Mouse (Mus musculus): ENCODE results near the gene Cacna2d3. TPM values are rescaled to one million over a fixed set of nuclear protein-coding genes. Genes with fewer than 3 reads are reported as not detected.

Cacna2d3 gene
- total RNA-seq, 2 experiments from 2014 or later, result 0.56 to 1.4 TPM

GRCm38 (mm10) chr14:29438251-29438650, 283.4 kb downstream of the Cacna2d3 start:
- no peak for TF ChIP-seq CTCF (IDR thresholded peaks at IDR 0.05)
- DNase-seq, result no peak
- H3K27ac ChIP-seq, result no peak overlapping the region
- H3K4me3 ChIP-seq, result no peak overlapping the region
- intact Hi-C loops (cut with DNase I), result no loop called here

GRCm38 (mm10) chr14:29435203-29435602, 286.5 kb downstream of the Cacna2d3 start:
- intact Hi-C loops (cut with DNase I), result no loop called here

GRCm38 (mm10) chr14:29433716-29434115, 287.9 kb downstream of the Cacna2d3 start:
- H3K27ac ChIP-seq, result no peak overlapping the region
- TF ChIP-seq CTCF (IDR thresholded peaks at IDR 0.05), result no peak
- no peak for DNase-seq
- intact Hi-C loops (cut with DNase I), result no loop called here
- no peak overlapping the region for H3K4me3 ChIP-seq

More at GRCm38 (mm10) chr14:29435203-29435602, 286.5 kb downstream of the Cacna2d3 start:
- no peak for DNase-seq
- no peak overlapping the region for H3K4me3 ChIP-seq
- no peak overlapping the region for H3K27ac ChIP-seq
- no peak for TF ChIP-seq CTCF (IDR thresholded peaks at IDR 0.05)

GRCm38 (mm10) chr14:29433076-29433714, 288.5 kb downstream of the Cacna2d3 start:
- intact Hi-C loops (cut with DNase I), result no loop called here
- Histone ChIP-seq H3K27ac (no peak overlapping the region), H3K4me3 (no peak overlapping the region)
- no peak for TF ChIP-seq CTCF (IDR thresholded peaks at IDR 0.05)
- DNase-seq, result no peak

- no peak overlapping the region for H3K4me3 ChIP-seq
- intact Hi-C loops (cut with DNase I), result no loop called here
- no peak for TF ChIP-seq CTCF (IDR thresholded peaks at IDR 0.05)
- DNase-seq, result no peak
- H3K27ac ChIP-seq, result no peak overlapping the region
Observed at GRCm38 (mm10) chr14:29429788-29430187, 291.9 kb downstream of the Cacna2d3 start.

GRCm38 (mm10) chr14:29425666-29426065, 296.0 kb downstream of the Cacna2d3 start:
- H3K27ac ChIP-seq, result no peak overlapping the region
- no peak overlapping the region for H3K4me3 ChIP-seq
- intact Hi-C loops (cut with DNase I), result no loop called here
- DNase-seq, result no peak
- no peak for TF ChIP-seq CTCF (IDR thresholded peaks at IDR 0.05)

- Histone ChIP-seq H3K27ac (no peak overlapping the region), H3K4me3 (no peak overlapping the region)
- intact Hi-C loops (cut with DNase I), result no loop called here
- TF ChIP-seq CTCF (IDR thresholded peaks at IDR 0.05), result no peak
- DNase-seq, result no peak
Observed at GRCm38 (mm10) chr14:29425208-29425607, 296.5 kb downstream of the Cacna2d3 start.

- intact Hi-C loops (cut with DNase I), result no loop called here
Observed at GRCm38 (mm10) chr14:29405878-29406165, 315.8 kb downstream of the Cacna2d3 start.

GRCm38 (mm10) chr14:29405125-29405877, 316.4 kb downstream of the Cacna2d3 start:
- DNase-seq, result no peak
- intact Hi-C loops (cut with DNase I), result no loop called here
- Histone ChIP-seq H3K4me3 (no peak overlapping the region), H3K27ac (no peak overlapping the region)
- TF ChIP-seq CTCF (IDR thresholded peaks at IDR 0.05), result no peak

More at GRCm38 (mm10) chr14:29405878-29406165, 315.8 kb downstream of the Cacna2d3 start:
- no peak overlapping the region for H3K4me3 ChIP-seq
- TF ChIP-seq CTCF (IDR thresholded peaks at IDR 0.05), result no peak
- DNase-seq, result no peak
- no peak overlapping the region for H3K27ac ChIP-seq

- no peak overlapping the region for H3K27ac ChIP-seq
- H3K4me3 ChIP-seq, result no peak overlapping the region
- no peak for DNase-seq
- intact Hi-C loops (cut with DNase I), result no loop called here
- TF ChIP-seq CTCF (IDR thresholded peaks at IDR 0.05), result no peak
Observed at GRCm38 (mm10) chr14:29403849-29404808, 317.5 kb downstream of the Cacna2d3 start.

- H3K27ac ChIP-seq, result no peak overlapping the region
- intact Hi-C loops (cut with DNase I), result no loop called here
- no peak for TF ChIP-seq CTCF (IDR thresholded peaks at IDR 0.05)
- DNase-seq, result no peak
- H3K4me3 ChIP-seq, result no peak overlapping the region
Observed at GRCm38 (mm10) chr14:29402471-29402870, 319.2 kb downstream of the Cacna2d3 start.

GRCm38 (mm10) chr14:29393786-29394185, 327.9 kb downstream of the Cacna2d3 start:
- intact Hi-C loops (cut with DNase I), result no loop called here
- Histone ChIP-seq H3K27ac (no peak overlapping the region), H3K4me3 (no peak overlapping the region)
- DNase-seq, result no peak
- no peak for TF ChIP-seq CTCF (IDR thresholded peaks at IDR 0.05)

- DNase-seq, result no peak
- intact Hi-C loops (cut with DNase I), result no loop called here
- Histone ChIP-seq H3K4me3 (no peak overlapping the region), H3K27ac (no peak overlapping the region)
- TF ChIP-seq CTCF (IDR thresholded peaks at IDR 0.05), result no peak
Observed at GRCm38 (mm10) chr14:29392851-29393250, 328.8 kb downstream of the Cacna2d3 start.

Measured in gastrocnemius, adult 2 months (tissue).